Mouse (Mus musculus) adrenal gland, postnatal 36 days (tissue): Measurements from ENCODE around the gene Ptprn. TPM values are rescaled to one million over a fixed set of nuclear protein-coding genes. Genes with fewer than 3 reads are reported as not detected.

Experiments used
- microRNA-seq: library from miRNA; unstranded; fragments of <30 nt; microRNA quantifications from one replicate; pipeline ENCODE4 v1.2.0, GENCODE M21; 2021
- total RNA-seq, 2 experiments: library from RNA; stranded (reverse); gene quantifications; 2 replicates each; pipeline ENCODE4 v1.2.3; 2021

Ptprn gene
- total RNA-seq, 2 experiments from 2014 or later: 38.2 to 54.2 TPM

Small RNA genes lying within 50 kb of the gene (microRNA-seq; reads per million reads assigned to microRNA genes)
- gene Gm27943: not detected

Other genes with a start within 250 kb of the Ptprn start
- gene Nhej1, start 139.3 kb downstream of the Ptprn start, total RNA-seq: 1 to 10 TPM; 7.1 to 7.9 TPM
- under 1 TPM; 0.16 to 0.46 TPM for gene Slc23a3, start 130.6 kb downstream of the Ptprn start, total RNA-seq
- 10 to 100 TPM; 38.0 TPM for gene Cnppd1, start 121.8 kb downstream of the Ptprn start, total RNA-seq
- gene Retreg2, start 121.7 kb downstream of the Ptprn start, total RNA-seq: 10 to 100 TPM; 81.4 to 95.7 TPM
- 10 to 100 TPM; 30.2 to 35.1 TPM for gene Zfand2b, start 95.9 kb downstream of the Ptprn start, total RNA-seq
- gene Abcb6, start 84.1 kb downstream of the Ptprn start, total RNA-seq: 10 to 100 TPM; 24.9 to 33.9 TPM
- gene Ankzf1, start 72.4 kb downstream of the Ptprn start, total RNA-seq: 10 to 100 TPM; 13.7 to 16.8 TPM
- 10 to 100 TPM; 38.0 to 43.7 TPM for gene Atg9a, start 72.3 kb downstream of the Ptprn start, total RNA-seq
- gene Glb1l, start 53.7 kb downstream of the Ptprn start, total RNA-seq: 10 to 100 TPM; 20.2 to 22.2 TPM
- 100 to 1,000 TPM in 1 of 2 experiments, 10 to 100 TPM in 1; 94.9 to 125 TPM for gene Stk16, start 53.7 kb downstream of the Ptprn start, total RNA-seq
- 10 to 100 TPM; 26.0 to 70.0 TPM for gene Tuba4a, start 44.6 kb downstream of the Ptprn start, total RNA-seq
- gene A630095N17Rik, start 32.4 kb downstream of the Ptprn start, total RNA-seq: not detected
- gene Dnajb2, start 28.1 kb downstream of the Ptprn start, total RNA-seq: 100 to 1,000 TPM in 1 of 2 experiments, 10 to 100 TPM in 1; 67.9 to 138 TPM
- 100 to 1,000 TPM in 1 of 2 experiments, 10 to 100 TPM in 1; 90.7 to 118 TPM for gene Resp18, start 13.9 kb upstream of the Ptprn start, total RNA-seq
- 100 to 1,000 TPM in 1 of 2 experiments, 10 to 100 TPM in 1; 88.1 to 112 TPM for gene Dnpep, start 53.5 kb upstream of the Ptprn start, total RNA-seq
- gene Des, start 95.8 kb upstream of the Ptprn start, total RNA-seq: 10 to 100 TPM; 18.6 to 19.5 TPM
- 10 to 100 TPM in 1 of 2 experiments, 1 to 10 TPM in 1; 9.8 to 10.8 TPM for gene Speg, start 110.8 kb upstream of the Ptprn start, total RNA-seq
- gene Gmppa, start 171.4 kb upstream of the Ptprn start, total RNA-seq: 10 to 100 TPM; 58.7 to 72.1 TPM
- 1 to 10 TPM; 3.1 to 4.8 TPM for gene Asic4, start 185.9 kb upstream of the Ptprn start, total RNA-seq
- gene Chpf, start 214.8 kb upstream of the Ptprn start, total RNA-seq: 10 to 100 TPM; 55.3 to 63.1 TPM
- gene Tmem198, start 215.0 kb upstream of the Ptprn start, total RNA-seq: 1 to 10 TPM; 2.6 to 4.1 TPM
- gene Obsl1, start 241.9 kb upstream of the Ptprn start, total RNA-seq: 10 to 100 TPM; 59.8 to 67.4 TPM
- 10 to 100 TPM; 21.8 to 34.7 TPM for gene Inha, start 242.6 kb upstream of the Ptprn start, total RNA-seq